Mouse (Mus musculus): ENCODE measurements at regions not wholly inside any gene's neighbourhood (a gene's known extent, or its start where the extent isn't known, plus 50 kb on each side); places are given as distances from the start of the nearest gene placed in this dataset.

DNA sequence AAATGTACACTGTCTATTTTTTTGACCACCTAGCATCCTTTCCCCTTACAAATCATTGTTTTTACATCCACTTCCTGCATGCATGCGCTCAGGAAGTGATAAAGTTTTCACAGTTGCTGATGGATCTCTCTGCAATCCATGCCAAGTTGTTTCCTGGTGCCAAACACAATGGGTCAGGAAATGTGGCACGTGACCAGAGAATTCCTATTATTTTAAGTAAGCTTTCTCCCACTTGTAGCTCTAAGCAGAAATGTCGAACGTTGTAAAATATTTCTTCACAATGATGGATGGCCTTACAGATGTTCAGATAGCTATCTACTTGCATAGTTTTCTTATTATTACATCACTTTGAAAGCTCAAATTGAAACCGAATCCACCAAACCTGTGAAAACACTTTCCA lies 1271.1 kb upstream of the Flrt2 start:
- no peak for ATAC-seq (ENCODE audit: extremely low read depth, insufficient number of reproducible peaks, low FRiP score, poor library complexity, severe bottlenecking)

DNA sequence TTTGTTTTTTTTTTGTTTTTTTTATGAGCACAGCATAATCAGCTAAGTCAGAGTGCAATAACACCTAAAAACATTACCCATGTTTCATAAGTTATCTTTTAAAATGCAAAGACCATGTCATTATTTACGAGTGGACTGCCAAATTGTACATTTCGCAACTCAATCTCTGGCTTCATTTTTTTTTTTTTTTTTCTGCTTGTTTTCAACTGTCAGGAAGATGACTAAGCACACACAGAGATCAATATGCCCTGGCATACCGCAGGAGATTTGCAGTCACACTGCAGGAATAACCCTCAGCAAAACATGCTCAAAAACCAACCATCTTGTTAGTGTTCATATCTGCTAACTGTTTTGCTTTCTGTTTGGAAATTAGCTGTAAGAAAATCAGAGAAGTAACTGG lies 1270.3 kb upstream of the Flrt2 start:
- ATAC-seq (ENCODE audit: extremely low read depth, insufficient number of reproducible peaks, low FRiP score, poor library complexity, severe bottlenecking), result no peak

DNA sequence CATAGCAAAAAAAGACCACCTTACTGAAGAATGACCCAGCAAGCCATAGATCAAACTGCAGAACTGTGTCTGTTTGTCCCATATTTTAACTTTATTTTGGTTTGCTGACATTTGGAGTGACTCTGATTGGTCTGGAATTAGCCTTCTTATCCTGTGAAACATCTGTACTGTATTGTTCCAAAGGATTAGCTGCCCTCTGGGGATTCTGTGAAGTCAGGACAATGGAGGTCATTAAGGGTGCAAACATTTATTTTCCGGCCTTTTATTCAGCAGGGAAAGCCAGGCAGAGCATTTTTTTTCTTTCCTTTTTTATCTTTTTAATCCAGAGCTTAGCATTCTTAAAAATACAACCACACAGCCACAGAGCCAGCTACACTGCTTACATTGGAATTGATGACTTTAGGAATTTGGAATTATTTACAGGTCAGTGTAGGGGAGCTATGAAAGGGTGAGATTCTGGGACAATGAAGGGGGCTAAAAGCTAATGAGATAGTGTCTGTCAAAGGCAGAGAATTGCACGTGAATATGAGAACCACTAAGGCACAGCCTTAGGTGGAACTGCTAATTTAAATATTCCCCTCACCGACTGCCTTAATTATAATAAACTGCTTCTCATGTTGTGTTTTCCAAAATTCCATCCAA lies 1267.6 kb upstream of the Flrt2 start:
- ATAC-seq (ENCODE audit: extremely low read depth, insufficient number of reproducible peaks, low FRiP score, poor library complexity, severe bottlenecking), result no peak

DNA sequence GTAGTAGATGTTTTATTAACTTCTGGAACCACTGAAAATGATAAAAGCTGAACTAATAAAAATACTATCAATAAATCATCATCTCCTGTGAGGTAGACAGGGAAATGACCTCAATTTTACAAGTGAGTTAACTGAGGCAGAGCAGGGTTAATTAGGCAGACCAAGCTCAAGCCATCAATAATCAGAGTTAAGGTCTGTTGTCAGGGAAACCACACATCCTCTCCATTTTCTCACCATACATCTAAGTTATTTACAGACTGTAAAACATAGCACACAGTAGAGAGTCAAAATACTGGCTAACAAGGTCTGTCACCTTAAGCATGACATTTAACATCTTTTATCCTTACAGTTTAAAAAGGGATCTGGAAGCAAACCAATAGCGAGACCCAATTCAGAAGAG lies 1242.5 kb upstream of the Flrt2 start:
- ATAC-seq (ENCODE audit: extremely low read depth, insufficient number of reproducible peaks, low FRiP score, poor library complexity, severe bottlenecking), result no peak

DNA sequence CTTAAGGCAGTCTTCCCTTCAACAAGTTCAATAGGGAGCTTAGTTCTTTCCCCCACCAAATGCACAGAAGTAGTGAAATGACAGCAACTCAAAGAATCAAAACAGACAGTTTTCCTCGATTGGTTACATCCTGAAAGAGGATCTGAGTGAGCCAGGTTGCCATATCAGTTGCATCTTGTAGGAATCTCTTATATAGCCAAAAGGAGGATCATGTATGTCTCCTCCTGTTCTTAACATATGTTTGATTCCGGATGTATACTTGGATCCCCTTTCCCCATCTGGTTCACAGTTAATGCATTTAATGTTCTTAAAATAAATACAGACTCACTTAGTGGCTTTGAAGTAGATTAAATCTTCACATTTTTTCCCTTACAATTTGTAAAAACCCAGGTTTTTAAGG lies 1224.0 kb upstream of the Flrt2 start:
- ATAC-seq (ENCODE audit: extremely low read depth, insufficient number of reproducible peaks, low FRiP score, poor library complexity, severe bottlenecking), result no peak

DNA sequence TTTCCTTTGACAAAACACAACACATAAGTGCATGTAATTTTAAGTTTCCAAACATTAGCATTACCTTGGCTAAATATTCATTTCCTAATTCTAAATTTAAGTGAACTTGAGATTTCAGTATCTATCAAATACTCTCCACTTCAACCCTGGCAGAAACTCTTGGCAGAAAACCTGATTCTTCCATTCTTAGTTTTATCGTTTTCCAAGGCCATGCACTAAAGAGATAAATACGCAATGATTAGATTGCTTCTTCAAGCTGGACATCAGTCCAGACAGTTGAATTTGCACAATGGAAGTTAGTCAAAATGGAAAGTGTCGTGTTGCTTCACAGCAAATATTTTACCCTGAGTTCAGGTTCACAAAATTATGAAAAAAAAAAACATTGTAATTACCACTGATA lies 1223.4 kb upstream of the Flrt2 start:
- no peak for ATAC-seq (ENCODE audit: extremely low read depth, insufficient number of reproducible peaks, low FRiP score, poor library complexity, severe bottlenecking)

DNA sequence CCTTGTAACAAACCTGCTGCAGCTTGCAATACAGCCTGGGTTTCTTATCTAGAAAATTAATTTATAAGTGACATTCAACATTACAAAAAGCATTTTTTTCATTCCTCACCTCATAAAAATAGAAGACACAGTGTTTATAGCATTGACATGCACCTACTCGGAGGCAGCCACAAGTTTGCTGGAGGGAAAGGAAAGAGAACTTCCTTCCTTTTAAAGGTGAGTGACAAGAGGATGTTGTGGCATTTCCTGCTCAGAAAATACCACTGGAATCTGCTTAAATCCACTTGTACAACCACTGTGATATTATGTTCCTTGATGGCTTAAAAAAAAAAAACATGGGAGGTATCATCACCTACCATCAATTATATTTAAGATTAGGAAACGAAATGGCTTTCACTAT lies 1222.2 kb upstream of the Flrt2 start:
- ATAC-seq (ENCODE audit: extremely low read depth, insufficient number of reproducible peaks, low FRiP score, poor library complexity, severe bottlenecking), result no peak

DNA sequence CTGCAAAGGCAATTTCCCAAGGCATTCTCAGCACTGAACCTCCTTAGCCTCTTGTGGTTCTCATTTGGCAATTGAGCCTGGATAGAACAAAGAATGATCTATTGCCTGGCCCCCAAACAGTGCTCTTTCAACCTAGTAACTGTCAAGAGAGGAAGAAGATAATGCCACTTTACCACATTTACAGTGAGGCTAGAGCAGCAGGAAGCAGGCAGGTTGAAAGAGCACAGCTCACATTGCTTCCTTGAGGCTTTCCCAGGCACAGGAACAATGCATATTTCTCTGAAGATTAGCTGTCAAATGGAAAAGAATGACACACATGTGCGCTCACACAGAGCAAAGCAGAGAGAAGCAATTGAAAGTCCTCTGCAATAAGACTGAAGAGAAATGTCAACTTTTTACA lies 1221.0 kb upstream of the Flrt2 start:
- ATAC-seq (ENCODE audit: extremely low read depth, insufficient number of reproducible peaks, low FRiP score, poor library complexity, severe bottlenecking), result no peak

DNA sequence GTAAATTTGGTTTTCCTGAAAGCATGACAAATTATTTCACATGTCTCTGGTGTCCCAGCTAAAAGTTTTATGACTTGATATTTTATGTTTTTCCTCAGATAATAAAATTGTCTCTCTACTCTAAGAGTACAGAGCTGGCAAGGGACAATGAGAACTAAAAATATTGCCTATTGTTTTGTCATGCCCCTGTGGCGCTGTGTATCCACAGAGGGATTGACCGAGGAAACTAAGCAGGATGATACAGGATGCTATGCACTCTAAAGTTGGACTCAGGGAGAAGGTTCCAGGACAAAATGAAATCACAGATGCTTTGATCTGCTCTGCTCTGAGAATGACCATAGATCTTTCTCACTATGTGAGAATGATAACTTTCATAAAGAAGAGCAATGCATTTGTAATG lies 1203.3 kb upstream of the Flrt2 start:
- no peak for ATAC-seq (ENCODE audit: extremely low read depth, insufficient number of reproducible peaks, low FRiP score, poor library complexity, severe bottlenecking)

DNA sequence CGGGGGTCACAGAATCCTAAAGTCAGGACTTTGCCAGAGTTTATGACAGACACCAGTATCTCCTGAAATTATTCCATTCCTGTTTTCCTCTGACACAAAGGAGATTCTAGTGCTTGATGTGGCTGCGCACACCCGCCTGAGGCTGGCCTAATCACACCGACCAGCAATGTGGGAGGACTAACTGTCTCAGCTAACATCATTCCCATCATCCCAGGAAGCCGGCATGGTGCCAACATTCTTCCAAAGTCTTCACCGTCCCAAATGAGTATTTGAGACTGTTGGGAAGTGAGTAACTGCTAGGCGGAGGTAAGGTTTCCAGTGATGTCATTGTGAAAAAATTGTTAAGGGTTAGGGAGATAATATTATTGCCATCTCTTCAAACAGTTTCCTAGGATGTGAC lies 1183.9 kb upstream of the Flrt2 start:
- no peak for ATAC-seq (ENCODE audit: extremely low read depth, insufficient number of reproducible peaks, low FRiP score, poor library complexity, severe bottlenecking)

DNA sequence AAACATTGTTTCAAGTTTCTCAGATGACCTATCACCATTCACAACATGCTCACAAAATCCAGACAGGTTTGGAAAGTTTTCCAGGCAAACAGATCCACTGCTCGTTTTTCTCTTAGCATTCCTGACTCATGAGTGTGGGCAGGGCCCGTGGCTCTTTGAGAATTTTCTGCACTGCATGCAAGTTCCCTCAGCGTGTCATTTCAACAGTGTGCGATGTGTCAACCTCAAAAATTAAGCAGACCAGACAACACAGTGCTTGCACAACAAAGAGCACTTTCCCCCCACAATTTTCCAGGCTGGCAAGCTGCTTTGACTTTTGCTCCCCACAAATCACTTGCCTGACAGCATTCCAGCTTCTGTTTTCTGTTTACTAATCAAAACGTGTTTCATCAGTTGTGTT lies 1182.2 kb upstream of the Flrt2 start:
- ATAC-seq (ENCODE audit: extremely low read depth, insufficient number of reproducible peaks, low FRiP score, poor library complexity, severe bottlenecking), result no peak

DNA sequence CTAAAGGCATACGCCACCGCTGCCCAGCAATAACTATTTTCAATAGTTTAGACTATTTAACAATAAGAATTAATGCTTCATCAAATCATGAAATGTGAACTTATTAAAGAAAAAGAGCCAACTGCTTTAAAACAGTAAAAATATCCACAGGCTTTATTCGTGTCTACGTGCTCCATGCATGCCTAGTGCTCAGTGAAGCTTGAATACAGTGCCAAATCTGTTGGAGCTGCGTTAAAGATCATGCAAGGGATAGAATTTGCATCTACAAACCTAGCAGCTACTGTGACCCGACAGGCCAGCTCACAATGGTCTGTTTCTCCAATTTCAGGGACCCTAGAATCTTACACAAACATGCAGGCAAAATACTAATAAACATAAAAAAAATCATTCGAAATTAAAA lies 1147.3 kb upstream of the Flrt2 start:
- no peak for ATAC-seq (ENCODE audit: extremely low read depth, insufficient number of reproducible peaks, low FRiP score, poor library complexity, severe bottlenecking)

DNA sequence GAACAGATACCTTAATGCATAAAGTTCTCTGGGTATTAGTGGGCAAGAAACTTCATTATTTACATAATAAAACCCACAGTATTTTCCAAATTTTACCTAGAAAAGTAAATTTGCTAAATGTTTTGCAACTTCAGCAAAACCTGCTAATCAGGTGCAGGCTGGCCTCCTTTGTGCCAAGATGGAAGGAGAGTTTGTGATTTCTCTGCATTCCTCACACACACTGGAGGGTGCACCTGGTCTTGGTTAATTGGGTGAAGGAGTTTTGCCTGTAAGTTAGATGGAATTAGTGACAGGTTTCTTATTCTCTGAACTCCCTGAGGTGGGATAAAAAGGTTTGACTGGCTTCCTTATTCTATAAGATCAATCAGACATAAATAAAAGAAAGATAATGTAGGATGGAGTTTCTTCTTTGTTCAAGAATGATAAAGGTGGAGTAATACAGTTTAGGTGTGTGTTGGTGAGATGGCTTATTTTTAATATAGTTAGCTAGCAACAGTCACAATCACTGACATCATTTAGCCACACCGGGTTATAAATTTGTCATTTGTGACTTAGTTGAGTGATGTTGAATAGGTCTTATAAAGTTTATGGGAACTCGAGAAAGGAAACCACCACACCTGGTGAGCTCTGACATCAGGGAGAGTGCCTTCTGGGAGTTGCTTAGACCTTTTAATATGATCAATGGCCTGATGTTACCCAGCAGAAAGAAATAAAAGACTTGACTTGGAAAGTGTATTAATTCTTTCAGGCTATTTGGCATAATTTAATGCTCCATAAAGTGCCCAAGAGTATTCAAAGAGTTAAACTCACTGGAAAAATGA lies 1131.4 kb upstream of the Flrt2 start:
- ATAC-seq (ENCODE audit: extremely low read depth, insufficient number of reproducible peaks, low FRiP score, poor library complexity, severe bottlenecking), result no peak

DNA sequence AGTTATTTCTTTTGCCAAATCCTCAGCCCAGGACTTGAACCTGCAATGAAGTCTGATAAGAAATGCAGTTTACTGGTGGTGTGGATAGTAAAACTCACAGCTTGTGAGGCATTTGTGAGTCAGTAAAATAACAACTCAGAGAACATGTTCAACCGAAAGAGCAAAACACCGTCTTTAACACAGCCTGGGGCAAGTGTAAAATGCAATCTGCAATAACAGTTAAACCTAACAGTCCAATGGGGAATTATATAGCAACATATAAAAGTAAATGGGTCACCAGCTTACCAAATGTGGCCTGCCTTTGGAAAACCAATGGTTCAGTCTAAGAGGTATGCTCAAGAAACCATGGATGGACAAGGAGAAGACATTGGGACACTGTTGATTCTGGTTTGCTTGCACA lies 1117.0 kb upstream of the Flrt2 start:
- ATAC-seq (ENCODE audit: extremely low read depth, insufficient number of reproducible peaks, low FRiP score, poor library complexity, severe bottlenecking), result no peak

DNA sequence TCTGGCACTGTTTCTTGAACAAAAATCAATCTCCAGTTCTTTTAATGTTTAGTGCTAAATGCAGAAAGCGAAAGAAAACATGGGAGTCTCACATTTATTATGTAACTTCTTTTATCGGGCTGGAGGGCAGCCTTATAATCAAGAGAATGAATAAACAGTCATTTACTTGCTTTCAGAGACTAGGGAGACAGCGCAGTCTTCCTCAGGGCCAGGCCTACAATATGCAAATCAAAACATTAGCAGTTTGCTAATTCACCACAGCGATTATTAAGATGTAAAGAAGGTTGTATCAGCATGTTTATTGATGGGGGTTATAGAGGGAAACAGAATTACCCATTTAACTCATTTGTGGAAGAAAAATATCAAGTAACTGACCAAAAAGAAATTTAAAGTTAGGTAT lies 1111.7 kb upstream of the Flrt2 start:
- ATAC-seq (ENCODE audit: extremely low read depth, insufficient number of reproducible peaks, low FRiP score, poor library complexity, severe bottlenecking), result no peak

DNA sequence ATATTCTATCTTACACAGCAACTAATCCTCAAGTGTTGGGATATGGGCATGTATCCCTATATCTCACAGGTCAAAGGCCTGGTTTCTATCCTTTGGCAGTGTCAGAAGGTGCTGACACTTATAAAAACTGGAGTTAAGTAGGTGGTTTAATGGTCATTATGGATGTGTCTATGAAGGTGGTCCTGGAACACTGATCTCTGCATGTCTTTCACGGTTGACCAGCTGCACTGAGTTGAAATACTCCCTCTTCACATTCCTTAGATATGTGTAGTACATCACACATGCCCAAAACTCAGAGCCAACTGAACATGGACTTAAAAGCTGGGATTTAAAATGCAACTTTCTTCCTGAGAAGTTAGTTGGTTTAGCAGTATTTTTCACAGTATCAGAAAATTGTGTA lies 1107.7 kb upstream of the Flrt2 start:
- no peak for ATAC-seq (ENCODE audit: extremely low read depth, insufficient number of reproducible peaks, low FRiP score, poor library complexity, severe bottlenecking)

DNA sequence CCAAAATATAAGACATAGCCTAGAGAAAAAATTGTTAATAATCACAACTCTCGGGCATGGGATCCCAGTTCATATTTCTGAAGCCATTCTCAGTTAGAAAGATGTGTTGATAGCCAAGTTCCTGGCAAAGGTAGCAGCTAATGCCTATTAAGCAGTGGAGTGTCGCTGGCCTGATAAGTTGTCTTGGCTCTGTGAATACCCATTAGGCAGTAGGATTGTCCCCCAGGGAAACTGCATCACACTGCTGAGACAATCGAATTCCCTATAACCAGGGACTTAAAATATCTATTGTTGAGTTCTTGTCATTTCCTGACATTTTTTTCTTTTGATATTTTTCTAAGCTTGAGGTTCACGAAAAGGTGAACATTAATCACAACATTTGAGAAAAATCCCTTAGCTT lies 1105.0 kb upstream of the Flrt2 start:
- no peak for ATAC-seq (ENCODE audit: extremely low read depth, insufficient number of reproducible peaks, low FRiP score, poor library complexity, severe bottlenecking)

DNA sequence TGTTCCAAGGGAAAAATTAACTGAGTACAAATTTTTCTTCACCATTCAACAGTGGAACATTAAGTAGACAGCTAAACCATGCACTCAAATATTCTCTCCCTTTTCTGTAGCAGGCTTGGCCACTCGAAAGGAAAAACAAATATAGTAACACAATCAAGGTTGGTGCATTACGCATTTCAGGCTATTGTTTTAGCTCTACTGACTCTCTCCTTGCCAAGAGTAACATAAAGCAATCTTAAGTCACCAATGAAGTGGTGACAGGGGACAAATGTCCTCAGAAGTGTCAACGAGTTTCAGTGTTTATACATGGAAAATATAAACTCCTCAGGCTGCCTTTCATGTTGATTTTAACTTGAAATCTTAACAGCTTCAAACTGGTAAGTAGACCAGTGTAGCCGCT lies 1103.4 kb upstream of the Flrt2 start:
- ATAC-seq (ENCODE audit: extremely low read depth, insufficient number of reproducible peaks, low FRiP score, poor library complexity, severe bottlenecking), result no peak

DNA sequence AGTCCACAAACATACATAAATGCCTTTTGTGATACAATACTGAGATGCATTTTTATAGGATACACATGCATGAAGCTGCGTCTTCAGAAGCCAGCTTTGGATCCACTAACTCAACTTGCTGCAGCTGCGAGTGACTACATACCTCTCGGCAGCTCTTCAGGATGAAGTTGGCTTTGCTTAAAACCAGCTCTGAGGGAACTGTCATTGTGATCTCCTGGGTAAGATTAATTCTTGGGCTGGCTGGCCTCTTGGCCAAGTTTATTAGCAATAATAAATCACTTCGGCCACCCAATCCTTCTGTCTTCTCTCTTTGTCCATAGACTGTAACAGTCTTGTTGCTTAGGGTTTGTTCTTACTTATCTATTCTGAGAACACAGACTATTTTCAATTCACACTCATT lies 1103.0 kb upstream of the Flrt2 start:
- no peak for ATAC-seq (ENCODE audit: extremely low read depth, insufficient number of reproducible peaks, low FRiP score, poor library complexity, severe bottlenecking)

DNA sequence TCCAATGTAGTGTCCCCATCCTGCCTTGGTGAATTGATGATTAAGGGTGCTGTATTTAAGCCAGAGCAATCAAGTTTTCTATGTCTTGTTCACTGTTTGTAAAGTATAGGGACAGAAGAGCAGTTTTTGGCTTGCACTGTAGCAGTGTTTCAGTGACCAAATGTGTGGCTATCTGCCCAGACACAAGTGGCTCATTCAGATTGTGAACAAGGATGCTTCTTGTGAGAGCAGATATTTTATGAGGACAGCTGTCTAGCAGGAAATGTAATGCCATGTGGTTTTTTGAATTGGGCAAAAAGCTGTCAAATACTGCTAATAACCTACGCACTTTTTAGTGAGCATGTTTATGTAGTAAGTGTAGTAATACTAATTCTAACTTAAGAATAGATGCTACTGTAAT lies 1086.5 kb upstream of the Flrt2 start:
- no peak for ATAC-seq (ENCODE audit: extremely low read depth, insufficient number of reproducible peaks, low FRiP score, poor library complexity, severe bottlenecking)

DNA sequence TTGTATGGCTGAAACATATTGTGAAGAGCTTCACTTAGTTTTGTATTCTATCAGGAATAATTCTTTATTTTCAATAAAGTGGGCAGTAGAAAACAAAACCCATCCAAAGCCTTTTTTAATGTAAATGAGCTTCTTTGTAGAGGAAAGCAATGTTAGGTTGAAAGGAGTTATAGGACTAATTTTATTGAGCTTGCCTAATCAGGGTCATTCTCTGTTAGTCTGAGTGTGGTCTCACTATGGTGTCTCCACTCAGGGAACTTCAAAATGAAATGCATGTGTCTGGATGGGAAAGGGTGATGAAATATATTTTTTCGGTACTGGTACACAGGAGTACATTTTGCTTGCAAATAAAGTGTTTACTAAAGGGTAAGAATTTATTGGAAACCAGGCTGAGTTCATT lies 1055.5 kb upstream of the Flrt2 start:
- ATAC-seq (ENCODE audit: extremely low read depth, insufficient number of reproducible peaks, low FRiP score, poor library complexity, severe bottlenecking), result no peak
